Mouse (Mus musculus): ENCODE measurements around the gene Ankrd44.

The Ankrd44 gene

GRCm38 (mm10) chr1:54887873-54888272 lies 38.3 kb downstream of the Ankrd44 start:
- no peak for DNase-seq (ENCODE audit: low spot score)

- no peak for DNase-seq (ENCODE audit: low spot score)
Observed at GRCm38 (mm10) chr1:54882856-54883467, 43.2 kb downstream of the Ankrd44 start.

GRCm38 (mm10) chr1:54881523-54881922 lies 44.7 kb downstream of the Ankrd44 start:
- DNase-seq (ENCODE audit: low spot score): no peak

GRCm38 (mm10) chr1:54877423-54878073 lies 48.6 kb downstream of the Ankrd44 start:
- DNase-seq (ENCODE audit: low spot score): no peak

- no peak for DNase-seq (ENCODE audit: low spot score)
Observed at GRCm38 (mm10) chr1:54877014-54877413, 49.2 kb downstream of the Ankrd44 start.

- DNase-seq (ENCODE audit: low spot score): no peak
Observed at GRCm38 (mm10) chr1:54874094-54874493, 52.1 kb downstream of the Ankrd44 start.

- DNase-seq (ENCODE audit: low spot score): no peak
Observed at GRCm38 (mm10) chr1:54872857-54873616, 53.1 kb downstream of the Ankrd44 start.

- no peak for DNase-seq (ENCODE audit: low spot score)
Observed at GRCm38 (mm10) chr1:54871321-54871720, 54.9 kb downstream of the Ankrd44 start.

GRCm38 (mm10) chr1:54870634-54871033 lies 55.6 kb downstream of the Ankrd44 start:
- DNase-seq (ENCODE audit: low spot score): no peak

GRCm38 (mm10) chr1:54867226-54867625 lies 59.0 kb downstream of the Ankrd44 start:
- DNase-seq (ENCODE audit: low spot score): no peak

- no peak for DNase-seq (ENCODE audit: low spot score)
Observed at GRCm38 (mm10) chr1:54866131-54866530, 60.1 kb downstream of the Ankrd44 start.

GRCm38 (mm10) chr1:54864928-54865652 lies 61.1 kb downstream of the Ankrd44 start:
- no peak for DNase-seq (ENCODE audit: low spot score)

- no peak for DNase-seq (ENCODE audit: low spot score)
Observed at GRCm38 (mm10) chr1:54860361-54860760, 65.8 kb downstream of the Ankrd44 start.

GRCm38 (mm10) chr1:54859876-54860275 lies 66.3 kb downstream of the Ankrd44 start:
- DNase-seq (ENCODE audit: low spot score): no peak

- no peak for DNase-seq (ENCODE audit: low spot score)
Observed at GRCm38 (mm10) chr1:54858898-54859297, 67.3 kb downstream of the Ankrd44 start.

GRCm38 (mm10) chr1:54856502-54856901 lies 69.7 kb downstream of the Ankrd44 start:
- no peak for DNase-seq (ENCODE audit: low spot score)

- DNase-seq (ENCODE audit: low spot score): no peak
Observed at GRCm38 (mm10) chr1:54855970-54856369, 70.2 kb downstream of the Ankrd44 start.

- DNase-seq (ENCODE audit: low spot score): no peak
Observed at GRCm38 (mm10) chr1:54854388-54854787, 71.8 kb downstream of the Ankrd44 start.

- no peak for DNase-seq (ENCODE audit: low spot score)
Observed at GRCm38 (mm10) chr1:54853311-54854000, 72.7 kb downstream of the Ankrd44 start.

GRCm38 (mm10) chr1:54851610-54852009 lies 74.6 kb downstream of the Ankrd44 start:
- no peak for DNase-seq (ENCODE audit: low spot score)

- DNase-seq (ENCODE audit: low spot score): no peak
Observed at GRCm38 (mm10) chr1:54850077-54850476, 76.1 kb downstream of the Ankrd44 start.

- DNase-seq (ENCODE audit: low spot score): no peak
Observed at GRCm38 (mm10) chr1:54847238-54847637, 78.9 kb downstream of the Ankrd44 start.
